Mouse (Mus musculus) lung, postnatal 0 days (tissue): Measurements from ENCODE around the gene Zswim1. TPM values are rescaled to one million over a fixed set of nuclear protein-coding genes. Genes with fewer than 3 reads are reported as not detected.

Experiments used
- ATAC-seq: fragments of 200-750 bp; cut with Nextera tagmentation; 2 replicates; pipeline ENCODE4 v1.8.0; 2017; ENCODE audit warnings: moderate library complexity
- DNase-seq: peaks from one replicate; pipeline ENCODE4 v3.0.0-alpha.2; 2016; ENCODE audit warnings: low spot score
- H3K27ac ChIP-seq: fragments of 300-500 bp; sonication (generic); 2 replicates; pipeline ENCODE4 v1.5.1; 2014; ENCODE audit warnings: antibody characterized with exemption, mild to moderate bottlenecking, low read length, mixed read lengths
- H3K27me3 ChIP-seq: fragments of 300-500 bp; sonication (generic); replicated peaks from 2 replicates; pipeline ENCODE4 v1.6.1; 2014; ENCODE audit warnings: low read length, mixed read lengths; ENCODE audit not compliant: insufficient read depth
- H3K36me3 ChIP-seq: fragments of 300-500 bp; sonication (generic); 2 replicates; pipeline ENCODE4 v1.6.1; 2014; ENCODE audit warnings: low read length, mixed read lengths; ENCODE audit not compliant: insufficient read depth
- H3K4me1 ChIP-seq: fragments of 300-500 bp; sonication (generic); 2 replicates; pipeline ENCODE4 v1.6.1; 2014; ENCODE audit warnings: antibody characterized with exemption, low read depth, low read length, mixed read lengths; ENCODE audit not compliant: insufficient read depth
- H3K4me2 ChIP-seq: fragments of 300-500 bp; sonication (generic); replicated peaks from 2 replicates; pipeline ENCODE4 v1.6.1; 2014; ENCODE audit warnings: low read depth, mild to moderate bottlenecking, low read length, moderate library complexity, mixed read lengths
- H3K4me3 ChIP-seq: fragments of 300-500 bp; sonication (generic); 2 replicates; pipeline ENCODE4 v1.5.1; 2014; ENCODE audit warnings: low read depth, low read length
- H3K9ac ChIP-seq: fragments of 300-500 bp; sonication (generic); replicated peaks from 2 replicates; pipeline ENCODE4 v1.6.1; 2014; ENCODE audit warnings: low read depth, mild to moderate bottlenecking
- H3K9me3 ChIP-seq: fragments of 300-500 bp; sonication (generic); 2 replicates; pipeline ENCODE4 v1.6.1; 2016; ENCODE audit warnings: low read length, mixed read lengths
- CTCF ChIP-seq: IDR thresholded peaks from 2 replicates; pipeline ENCODE4 v1.5.1; 2016; ENCODE audit warnings: antibody characterized with exemption, mild to moderate bottlenecking
- EP300 ChIP-seq: IDR thresholded peaks from 2 replicates; pipeline ENCODE4 v1.6.1; 2016; ENCODE audit warnings: antibody characterized with exemption, mild to moderate bottlenecking, control low read depth
- WGBS: fragments of 180-500 bp; shearing (Covaris S2); extraction: QIAGEN DNeasy Blood & Tissue Kit; methylation state at CpG from one replicate; pipeline ENCODE4 v1.1.7; 2014; 5-methylcytosine and 5-hydroxymethylcytosine counted together
- polyA plus RNA-seq: library from polyadenylated mRNA; unstranded; fragments of >200 nt; fragmentation: Nextera tagmentation; extraction: Ambion mirVana; gene quantifications from 2 replicates; pipeline ENCODE4 v1.2.1, GENCODE M21; 2015

Gene Zswim1
- polyA plus RNA-seq, 1 experiment from 2014 or later: 8.1 TPM

DNA sequence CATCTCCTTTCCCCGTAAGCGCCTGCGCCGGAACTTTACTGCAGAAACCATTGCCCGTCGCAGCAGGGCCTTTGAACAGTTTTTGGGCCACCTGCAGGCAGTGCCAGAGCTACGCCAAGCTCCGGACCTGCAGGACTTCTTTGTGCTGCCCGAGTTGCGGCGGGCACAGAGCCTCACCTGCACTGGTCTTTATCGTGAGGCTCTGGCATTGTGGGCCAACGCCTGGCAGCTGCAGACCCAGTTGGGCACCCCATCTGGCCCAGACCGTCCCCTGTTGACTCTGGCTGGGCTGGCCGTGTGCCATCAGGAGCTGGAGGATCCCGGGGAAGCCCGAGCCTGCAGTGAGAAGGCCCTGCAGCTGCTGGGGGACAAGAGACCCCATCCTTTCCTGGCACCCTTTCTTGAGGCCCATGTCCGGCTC is 30.6 kb upstream of the Zswim1 start:
- Histone ChIP-seq H3K27ac (no peak overlapping the region), H3K9ac (no peak overlapping the region), H3K9me3 (no peaks in the 10 kb centered on the region), H3K36me3 (peaks cover 24% of the 10 kb centered on the region; the same call in 1 of the 2 replicates), H3K4me3 (no peak overlapping the region), H3K4me1 (0 out of 2 replicates have a peak, but pooled peaks cover 2% of the 10 kb centered on the region), H3K27me3 (no peaks in the 10 kb centered on the region), H3K4me2 (no peak overlapping the region)
- ATAC-seq (no peak), DNase-seq (no peak)
- WGBS: 89% methylated on average over 18 of the region's 18 CpGs
- no peak for TF ChIP-seq CTCF

DNA sequence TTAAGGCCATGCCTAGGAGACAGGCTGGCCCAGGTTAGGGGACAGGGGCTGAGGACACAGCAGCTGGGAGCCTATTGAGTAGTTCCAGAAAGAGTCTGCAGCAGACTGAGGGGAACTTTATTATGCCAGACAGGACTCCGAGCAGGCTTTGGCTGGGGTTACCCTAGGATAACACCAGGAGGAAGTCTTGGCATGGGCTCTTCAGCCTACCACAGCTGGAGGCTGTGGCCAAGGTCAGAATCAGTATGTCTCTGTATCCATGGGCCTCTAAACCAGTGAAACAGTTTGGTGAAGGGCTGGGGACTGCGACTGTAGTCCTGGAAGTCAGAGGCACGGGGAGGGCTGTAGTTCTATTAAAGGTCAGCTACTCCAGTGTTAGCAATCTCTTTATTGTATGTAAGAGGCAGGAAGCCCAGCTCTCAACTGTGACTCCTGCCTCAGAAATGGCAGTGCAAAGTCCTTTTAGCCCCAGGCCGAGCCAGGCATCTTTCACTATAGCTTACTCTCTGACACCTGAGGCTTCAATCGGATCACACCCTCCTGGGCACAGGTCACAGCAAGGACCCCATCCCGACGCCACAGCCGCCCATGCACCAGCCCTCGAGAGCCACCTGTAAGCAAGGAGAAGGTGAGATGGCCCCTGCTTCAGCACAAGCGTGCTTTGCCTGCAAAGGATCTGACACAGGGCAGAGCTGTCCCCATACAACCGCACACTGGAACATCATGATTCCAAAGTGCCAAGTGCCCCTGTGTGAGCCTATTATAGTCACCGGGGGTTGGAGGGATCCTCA is 29.9 kb upstream of the Zswim1 start:
- H3K9me3 ChIP-seq: no peaks in the 10 kb centered on the region
- H3K9ac ChIP-seq: no peak overlapping the region
- 89% methylated on average over 12 of the region's 12 CpGs for WGBS
- ATAC-seq (no peak), DNase-seq (no peak)
- no peak overlapping the region for H3K4me3 ChIP-seq
- no peaks in the 10 kb centered on the region for H3K4me1 ChIP-seq
- no peak overlapping the region for H3K27ac ChIP-seq
- TF ChIP-seq CTCF (no peak), EP300 (no peak)
- no peak overlapping the region for H3K4me2 ChIP-seq
- peaks cover 24% of the 10 kb centered on the region; the same call in 1 of the 2 replicates for H3K36me3 ChIP-seq
- no peaks in the 10 kb centered on the region for H3K27me3 ChIP-seq

DNA sequence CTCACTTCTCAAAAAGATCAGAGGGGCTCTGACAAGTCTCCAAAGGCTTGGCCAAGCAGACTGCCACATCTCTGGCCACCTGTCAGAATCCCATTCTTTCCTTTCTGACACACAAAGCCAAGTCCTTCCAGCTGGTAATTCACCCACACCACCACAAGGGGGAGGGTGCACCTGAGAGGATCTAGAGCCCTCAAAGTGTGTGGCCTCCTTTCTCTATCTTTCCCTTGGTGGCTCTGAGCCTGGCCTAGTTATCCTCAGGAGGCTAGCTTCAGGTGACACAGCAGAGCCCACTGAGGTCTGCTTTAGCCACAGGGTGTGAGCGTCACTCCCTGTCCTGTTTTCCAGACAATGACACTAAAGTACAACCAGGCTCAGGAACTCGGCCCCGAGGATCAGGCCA is 29.2 kb upstream of the Zswim1 start:
- H3K4me2 ChIP-seq: no peak overlapping the region
- H3K4me1 ChIP-seq: no peaks in the 10 kb centered on the region
- TF ChIP-seq EP300 (no peak), CTCF (peak; percentile 88)
- H3K27me3 ChIP-seq: no peaks in the 10 kb centered on the region
- H3K36me3 ChIP-seq: peaks cover 24% of the 10 kb centered on the region; the same call in 1 of the 2 replicates
- H3K9ac ChIP-seq: no peak overlapping the region
- WGBS: 68% methylated on average over 3 of the region's 3 CpGs
- ATAC-seq: peak; percentile 18; the same call in 1 of the 2 replicates
- peak; percentile 55 for DNase-seq
- no peaks in the 10 kb centered on the region for H3K9me3 ChIP-seq
- H3K4me3 ChIP-seq: no peak overlapping the region
- no peak overlapping the region for H3K27ac ChIP-seq

DNA sequence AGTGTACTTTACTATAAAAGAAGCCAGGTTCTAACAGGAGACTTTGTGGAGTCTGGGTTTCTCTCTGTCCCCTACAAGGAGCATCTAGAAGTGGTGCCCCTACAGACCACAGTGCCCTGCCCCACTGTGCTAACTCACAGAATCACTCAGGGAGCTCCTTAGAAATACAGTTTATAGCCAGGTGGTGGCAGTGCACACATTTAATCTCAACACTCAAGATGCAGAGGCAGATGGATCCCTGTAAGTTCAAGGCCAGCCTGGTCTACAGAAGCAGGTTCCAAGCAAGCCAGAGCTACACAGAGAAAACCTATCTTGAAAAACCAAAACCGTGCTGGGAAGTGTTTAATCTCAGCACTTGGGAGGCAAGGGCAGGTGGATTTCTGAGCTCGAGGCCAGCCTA is 28.7 kb upstream of the Zswim1 start:
- 89% methylated on average over 2 of the region's 2 CpGs for WGBS
- TF ChIP-seq CTCF (0 out of 2 replicates have a peak, but pooled peaks have one; percentile 24), EP300 (no peak)
- no peaks in the 10 kb centered on the region for H3K9me3 ChIP-seq
- H3K4me1 ChIP-seq: no peaks in the 10 kb centered on the region
- ATAC-seq (no peak), DNase-seq (peak; percentile 41)
- no peak overlapping the region for H3K4me3 ChIP-seq
- peaks cover 24% of the 10 kb centered on the region; the same call in 1 of the 2 replicates for H3K36me3 ChIP-seq
- H3K9ac ChIP-seq: no peak overlapping the region
- peak overlapping the region; percentile 3; the same call in 1 of the 2 replicates for H3K27ac ChIP-seq
- H3K27me3 ChIP-seq: no peaks in the 10 kb centered on the region
- no peak overlapping the region for H3K4me2 ChIP-seq

DNA sequence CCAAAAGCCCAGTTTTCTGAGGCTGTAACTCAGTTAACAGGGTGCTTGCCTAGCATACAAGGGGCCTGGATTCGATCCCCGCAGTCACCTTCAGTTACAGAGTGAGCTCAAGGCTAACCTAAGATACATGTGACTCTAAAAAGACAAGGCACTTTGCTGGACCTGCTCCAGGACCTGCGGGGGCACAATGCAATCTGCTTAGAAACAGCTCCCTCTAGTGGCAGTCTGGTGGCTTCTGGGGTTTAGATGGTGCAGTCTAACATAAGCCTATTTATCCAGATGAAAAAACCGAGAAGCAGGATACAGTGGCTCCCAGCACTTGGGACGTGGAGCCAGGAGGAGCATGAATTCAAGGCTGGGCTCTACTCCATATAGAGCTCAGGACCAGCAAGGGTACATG is 28.2 kb upstream of the Zswim1 start:
- peak; percentile 72 for ATAC-seq
- H3K36me3 ChIP-seq: peaks cover 24% of the 10 kb centered on the region; the same call in 1 of the 2 replicates
- no peak overlapping the region for H3K27ac ChIP-seq

DNA sequence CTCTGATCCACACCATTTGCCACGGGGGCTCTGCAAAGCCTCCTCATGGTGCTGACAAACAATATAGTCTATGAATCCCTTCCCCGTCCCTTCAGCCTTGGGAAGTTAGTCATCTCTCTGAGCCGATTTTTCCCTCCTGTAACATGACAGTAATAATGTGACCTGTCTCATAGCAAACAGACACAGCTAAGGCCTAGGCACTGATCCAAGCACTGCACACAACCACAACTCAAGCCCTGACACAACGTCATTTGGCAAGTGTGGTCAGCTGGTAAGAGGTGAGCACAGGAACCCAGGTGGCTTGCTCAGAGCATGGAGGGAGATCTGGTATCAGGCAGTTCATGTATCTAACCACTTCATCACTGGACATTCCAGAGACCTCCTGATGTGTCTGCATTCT is 26.6 kb upstream of the Zswim1 start:
- no peak for ATAC-seq
- H3K4me3 ChIP-seq: no peak overlapping the region
- H3K27me3 ChIP-seq: no peaks in the 10 kb centered on the region
- no peaks in the 10 kb centered on the region for H3K9me3 ChIP-seq
- no peak overlapping the region for H3K9ac ChIP-seq
- H3K27ac ChIP-seq: no peak overlapping the region
- TF ChIP-seq CTCF (no peak), EP300 (no peak)
- 67% methylated on average over 4 of the region's 4 CpGs for WGBS
- no peak overlapping the region for H3K4me2 ChIP-seq
- H3K36me3 ChIP-seq: peaks cover 24% of the 10 kb centered on the region; the same call in 1 of the 2 replicates
- no peaks in the 10 kb centered on the region for H3K4me1 ChIP-seq
- DNase-seq: no peak

More for the DNA sequence above, 28.2 kb upstream of the Zswim1 start:
- Histone ChIP-seq H3K4me2 (no peak overlapping the region), H3K4me1 (no peaks in the 10 kb centered on the region), H3K9ac (no peak overlapping the region), H3K4me3 (no peak overlapping the region), H3K27me3 (no peaks in the 10 kb centered on the region), H3K9me3 (no peaks in the 10 kb centered on the region)
- 24% methylated on average over 5 of the region's 5 CpGs for WGBS
- DNase-seq: peak; percentile 92
- TF ChIP-seq EP300 (no peak), CTCF (peak; percentile 93)
